Mouse (Mus musculus) cerebellum, adult 11 months (tissue): ENCODE measurements around the gene Ndufb7.

Experiments
- DNase-seq: peaks from one replicate; pipeline ENCODE4 v3.0.0; 2022

The Ndufb7 gene

GRCm38 (mm10) chr8:83609086-83609485 lies 42.6 kb downstream of the Ndufb7 start:
- DNase-seq = no peak

GRCm38 (mm10) chr8:83609547-83610180 lies 43.2 kb downstream of the Ndufb7 start:
- no peak for DNase-seq

GRCm38 (mm10) chr8:83611921-83612320 lies 45.5 kb downstream of the Ndufb7 start:
- no peak for DNase-seq

GRCm38 (mm10) chr8:83613695-83614094 lies 47.2 kb downstream of the Ndufb7 start:
- DNase-seq = no peak

GRCm38 (mm10) chr8:83616625-83617024 lies 50.2 kb downstream of the Ndufb7 start:
- no peak for DNase-seq

GRCm38 (mm10) chr8:83617111-83617510 lies 50.6 kb downstream of the Ndufb7 start:
- no peak for DNase-seq

GRCm38 (mm10) chr8:83618566-83618965 lies 52.1 kb downstream of the Ndufb7 start:
- DNase-seq = no peak

GRCm38 (mm10) chr8:83619568-83620285 lies 53.3 kb downstream of the Ndufb7 start:
- no peak for DNase-seq
